Mouse (Mus musculus) liver, embryonic 12.5 days (tissue): ENCODE results near the gene Olfr283. TPM values are rescaled to one million over a fixed set of nuclear protein-coding genes. Genes with fewer than 3 reads are reported as not detected.
"Not testable (repeated sequence)": the region's sequence is repeated elsewhere in the genome, so short reads cannot be mapped to it uniquely, and the experiment has no call there.

ENCODE experiments used
- ATAC-seq: fragments of 200-750 bp; cut with Nextera tagmentation; 2 replicates; pipeline ENCODE4 v1.8.0; 2017; ENCODE audit warnings: moderate number of reproducible peaks, mild to moderate bottlenecking, moderate library complexity
- H3K27ac ChIP-seq: fragments of 300-500 bp; sonication (generic); 2 replicates; pipeline ENCODE4 v1.5.1; 2016; ENCODE audit warnings: mild to moderate bottlenecking
- H3K27me3 ChIP-seq: fragments of 300-500 bp; sonication (generic); replicated peaks from 2 replicates; pipeline ENCODE4 v1.6.1; 2016; ENCODE audit warnings: mild to moderate bottlenecking, moderate library complexity
- H3K36me3 ChIP-seq: fragments of 300-500 bp; sonication (generic); 2 replicates; pipeline ENCODE4 v1.6.1; 2016; ENCODE audit warnings: mild to moderate bottlenecking, moderate library complexity
- H3K4me1 ChIP-seq: fragments of 300-500 bp; sonication (generic); 2 replicates; pipeline ENCODE4 v1.6.1; 2016
- H3K4me2 ChIP-seq: fragments of 300-500 bp; sonication (generic); 2 replicates; pipeline ENCODE4 v1.6.1; 2016; ENCODE audit warnings: mild to moderate bottlenecking, moderate library complexity
- H3K4me3 ChIP-seq: fragments of 300-500 bp; sonication (generic); 2 replicates; pipeline ENCODE4 v1.5.1; 2016; ENCODE audit warnings: mild to moderate bottlenecking, moderate library complexity
- H3K9ac ChIP-seq: fragments of 300-500 bp; sonication (generic); 2 replicates; pipeline ENCODE4 v1.6.1; 2016; ENCODE audit warnings: mild to moderate bottlenecking, moderate library complexity
- H3K9me3 ChIP-seq: fragments of 300-500 bp; sonication (generic); replicated peaks from 2 replicates; pipeline ENCODE4 v1.6.1; 2016; ENCODE audit warnings: mild to moderate bottlenecking, moderate library complexity
- WGBS: fragments of 180-500 bp; shearing (Covaris S2); methylation state at CpG from one replicate; pipeline ENCODE4 v1.1.7; 2016; ENCODE audit not compliant: insufficient replicate concordance; 5-methylcytosine and 5-hydroxymethylcytosine counted together
- polyA plus RNA-seq: library from polyadenylated mRNA; unstranded; fragments of >200 nt; fragmentation: Nextera tagmentation; extraction: Ambion mirVana; gene quantifications from 2 replicates; pipeline ENCODE4 v1.2.1, GENCODE M21; 2016

Olfr283 gene
- not detected in 2 replicates for polyA plus RNA-seq

- Histone ChIP-seq H3K9ac (no peak within 1 kb of the TSS), H3K27me3 (no peaks in the 10 kb centered on the region), H3K4me1 (no peaks in the 10 kb centered on the region), H3K4me2 (no peak within 1 kb of the TSS), H3K36me3 (no peaks in the 10 kb centered on the region), H3K4me3 (no peak within 1 kb of the TSS), H3K27ac (no peak within 1 kb of the TSS), H3K9me3 (no peaks in the 10 kb centered on the region)
- 63% methylated on average over 6 of the region's 6 CpGs for WGBS
- no peak for ATAC-seq
These were observed at the start of gene Olfr283 for GRCm38 (mm10) chr15:98380846-98381245. Gene Olfr283, minus strand, starts transcription at chr15:98380946.

GRCm38 (mm10) chr15:98425188-98425587, 44.4 kb upstream of the Olfr283 start:
- no peak overlapping the region for H3K4me2 ChIP-seq
- H3K4me3 ChIP-seq = no peak overlapping the region
- H3K27ac ChIP-seq = no peak overlapping the region
- no peak overlapping the region for H3K9ac ChIP-seq
- no peaks in the 10 kb centered on the region for H3K36me3 ChIP-seq
- H3K4me1 ChIP-seq = no peaks in the 10 kb centered on the region
- no peaks in the 10 kb centered on the region for H3K9me3 ChIP-seq
- WGBS = 71% methylated on average over 7 of the region's 7 CpGs
- no peak for ATAC-seq
- H3K27me3 ChIP-seq = 0 out of 2 replicates have a peak, but pooled peaks cover 5% of the 10 kb centered on the region

- Histone ChIP-seq H3K4me2 (no peak overlapping the region), H3K4me3 (no peak overlapping the region), H3K4me1 (no peaks in the 10 kb centered on the region), H3K27ac (no peak overlapping the region), H3K27me3 (0 out of 2 replicates have a peak, but pooled peaks cover 5% of the 10 kb centered on the region), H3K9me3 (no peaks in the 10 kb centered on the region), H3K9ac (no peak overlapping the region), H3K36me3 (no peaks in the 10 kb centered on the region)
- WGBS = 50% methylated on average over 6 of the region's 6 CpGs
- ATAC-seq = no peak
These were observed 44.0 kb upstream of the Olfr283 start for GRCm38 (mm10) chr15:98424753-98425152.

GRCm38 (mm10) chr15:98424326-98424725, 43.6 kb upstream of the Olfr283 start:
- Histone ChIP-seq H3K36me3 (no peaks in the 10 kb centered on the region), H3K4me2 (no peak overlapping the region), H3K27me3 (0 out of 2 replicates have a peak, but pooled peaks cover 5% of the 10 kb centered on the region), H3K4me1 (no peaks in the 10 kb centered on the region), H3K9me3 (no peaks in the 10 kb centered on the region), H3K27ac (no peak overlapping the region), H3K4me3 (no peak overlapping the region), H3K9ac (no peak overlapping the region)
- ATAC-seq = no peak
- 65% methylated on average over 14 of the region's 14 CpGs for WGBS

GRCm38 (mm10) chr15:98420897-98421296, 40.2 kb upstream of the Olfr283 start:
- no peaks in the 10 kb centered on the region for H3K9me3 ChIP-seq
- no peaks in the 10 kb centered on the region for H3K4me1 ChIP-seq
- H3K27me3 ChIP-seq = 0 out of 2 replicates have a peak, but pooled peaks cover 5% of the 10 kb centered on the region
- H3K9ac ChIP-seq = no peak overlapping the region
- no peak overlapping the region for H3K4me2 ChIP-seq
- H3K36me3 ChIP-seq = no peaks in the 10 kb centered on the region
- 57% methylated on average over 4 of the region's 4 CpGs for WGBS
- H3K27ac ChIP-seq = no peak overlapping the region
- ATAC-seq = no peak
- no peak overlapping the region for H3K4me3 ChIP-seq

GRCm38 (mm10) chr15:98418096-98418495, 37.4 kb upstream of the Olfr283 start:
- no peaks in the 10 kb centered on the region for H3K27me3 ChIP-seq
- no peak overlapping the region for H3K27ac ChIP-seq
- no peaks in the 10 kb centered on the region for H3K4me1 ChIP-seq
- 69% methylated on average over 7 of the region's 7 CpGs for WGBS
- no peak overlapping the region for H3K4me2 ChIP-seq
- H3K4me3 ChIP-seq = no peak overlapping the region
- H3K9ac ChIP-seq = no peak overlapping the region
- no peaks in the 10 kb centered on the region for H3K9me3 ChIP-seq
- no peak for ATAC-seq
- no peaks in the 10 kb centered on the region for H3K36me3 ChIP-seq

GRCm38 (mm10) chr15:98417285-98417684, 36.5 kb upstream of the Olfr283 start:
- H3K36me3 ChIP-seq = not testable (repeated sequence)
- 86% methylated on average over 1 of the region's 3 CpGs for WGBS

GRCm38 (mm10) chr15:98416802-98417201, 36.1 kb upstream of the Olfr283 start:
- H3K4me2 ChIP-seq, H3K27me3 ChIP-seq, ATAC-seq, H3K4me1 ChIP-seq, H3K9me3 ChIP-seq, H3K36me3 ChIP-seq, H3K9ac ChIP-seq, H3K4me3 ChIP-seq, H3K27ac ChIP-seq: not testable (repeated sequence)

More at GRCm38 (mm10) chr15:98417285-98417684, 36.5 kb upstream of the Olfr283 start:
- not testable (repeated sequence) for H3K9me3 ChIP-seq, H3K4me1 ChIP-seq, H3K4me2 ChIP-seq, H3K4me3 ChIP-seq, H3K27me3 ChIP-seq, H3K27ac ChIP-seq, ATAC-seq, H3K9ac ChIP-seq

- no peaks in the 10 kb centered on the region for H3K4me1 ChIP-seq
- 39% methylated on average over 4 of the region's 4 CpGs for WGBS
- H3K27me3 ChIP-seq = no peaks in the 10 kb centered on the region
- no peak overlapping the region for H3K4me3 ChIP-seq
- no peak overlapping the region for H3K27ac ChIP-seq
- no peak for ATAC-seq
- no peaks in the 10 kb centered on the region for H3K9me3 ChIP-seq
- H3K4me2 ChIP-seq = no peak overlapping the region
- H3K36me3 ChIP-seq = no peaks in the 10 kb centered on the region
- H3K9ac ChIP-seq = no peak overlapping the region
These were observed 35.2 kb upstream of the Olfr283 start for GRCm38 (mm10) chr15:98415996-98416395.

GRCm38 (mm10) chr15:98410249-98410648, 29.5 kb upstream of the Olfr283 start:
- Histone ChIP-seq H3K4me3 (no peak overlapping the region), H3K27ac (no peak overlapping the region), H3K36me3 (no peaks in the 10 kb centered on the region), H3K27me3 (no peaks in the 10 kb centered on the region), H3K4me1 (no peaks in the 10 kb centered on the region), H3K4me2 (no peak overlapping the region), H3K9me3 (no peaks in the 10 kb centered on the region), H3K9ac (no peak overlapping the region)
- WGBS = 79% methylated on average over 9 of the region's 9 CpGs
- ATAC-seq = no peak

- Histone ChIP-seq H3K4me3 (no peak overlapping the region), H3K9ac (no peak overlapping the region), H3K4me1 (no peaks in the 10 kb centered on the region), H3K36me3 (no peaks in the 10 kb centered on the region), H3K27ac (no peak overlapping the region), H3K9me3 (no peaks in the 10 kb centered on the region), H3K27me3 (no peaks in the 10 kb centered on the region), H3K4me2 (no peak overlapping the region)
- WGBS = 78% methylated on average over 2 of the region's 2 CpGs
- ATAC-seq = no peak
These were observed 28.9 kb upstream of the Olfr283 start for GRCm38 (mm10) chr15:98409635-98410034.

- ATAC-seq = no peak
- no peak overlapping the region for H3K9ac ChIP-seq
- no peaks in the 10 kb centered on the region for H3K9me3 ChIP-seq
- no peak overlapping the region for H3K4me3 ChIP-seq
- H3K36me3 ChIP-seq = no peaks in the 10 kb centered on the region
- no peaks in the 10 kb centered on the region for H3K4me1 ChIP-seq
- H3K4me2 ChIP-seq = no peak overlapping the region
- 58% methylated on average over 17 of the region's 17 CpGs for WGBS
- H3K27ac ChIP-seq = no peak overlapping the region
- H3K27me3 ChIP-seq = no peaks in the 10 kb centered on the region
These were observed 27.8 kb upstream of the Olfr283 start for GRCm38 (mm10) chr15:98408406-98409060.

- WGBS = 73% methylated on average over 10 of the region's 10 CpGs
- Histone ChIP-seq H3K27ac (no peak overlapping the region), H3K9ac (no peak overlapping the region), H3K4me3 (no peak overlapping the region), H3K27me3 (no peaks in the 10 kb centered on the region), H3K4me1 (no peaks in the 10 kb centered on the region), H3K4me2 (no peak overlapping the region), H3K9me3 (no peaks in the 10 kb centered on the region), H3K36me3 (no peaks in the 10 kb centered on the region)
- ATAC-seq = no peak
These were observed 21.6 kb upstream of the Olfr283 start for GRCm38 (mm10) chr15:98402356-98402755.
